Mouse (Mus musculus): ENCODE data around the gene Prima1.

DNA sequence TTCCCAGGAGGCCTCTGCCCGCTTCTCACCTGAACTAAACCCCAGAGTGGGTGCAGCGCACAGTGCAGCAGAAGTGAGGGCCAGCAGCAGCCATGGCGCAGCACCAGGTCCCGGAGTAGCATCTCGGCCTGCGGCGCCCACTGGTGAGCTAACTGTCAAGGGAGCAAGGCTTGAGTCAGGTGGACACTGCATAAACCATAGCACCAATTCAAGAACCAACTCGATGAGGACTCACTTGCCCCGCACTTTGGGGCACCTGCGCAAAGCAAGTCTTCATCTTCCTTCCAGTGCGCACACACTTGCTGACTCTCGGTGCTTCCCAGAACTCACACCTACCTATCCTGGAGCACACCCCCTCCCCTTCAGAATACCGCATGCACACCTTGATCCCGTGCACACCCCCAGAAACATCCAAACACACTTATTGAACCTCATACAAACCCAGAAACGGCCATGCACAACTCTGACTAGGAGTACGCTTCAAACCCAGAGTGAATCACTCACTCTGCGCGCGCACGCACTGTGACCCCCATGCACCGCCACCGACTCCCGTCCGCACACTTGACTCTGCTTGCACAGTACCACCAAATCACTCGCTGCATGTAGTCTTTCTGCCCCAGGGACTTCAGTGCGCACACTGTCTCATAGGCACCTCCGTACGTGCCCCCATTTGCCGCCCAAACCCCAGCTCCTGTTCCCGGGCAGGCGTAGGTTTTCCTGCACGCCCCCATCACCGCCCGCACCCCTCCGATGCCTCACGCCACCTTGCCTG lies 453 bp downstream of the Prima1 start:
- TF ChIP-seq CTCF (IDR thresholded peaks at IDR 0.05) = no peak
- no peak for TF ChIP-seq EP300 (IDR thresholded peaks at IDR 0.05)

Data from lung, postnatal 0 days (tissue).